Mouse (Mus musculus) liver, embryonic 14.5 days (tissue): ENCODE results near the gene Slc38a2. TPM values are rescaled to one million over a fixed set of nuclear protein-coding genes. Genes with fewer than 3 reads are reported as not detected.

ENCODE experiments used
- ATAC-seq: fragments of 200-750 bp; cut with Nextera tagmentation; 2 replicates; pipeline ENCODE4 v1.8.0; 2017; ENCODE audit warnings: moderate number of reproducible peaks, mild to moderate bottlenecking, moderate library complexity; ENCODE audit not compliant: insufficient read depth
- DNase-seq, 3 experiments: peaks; one replicate each; pipeline ENCODE4 v3.0.0-alpha.2; 2012 to 2013; ENCODE audit warnings: low read depth in 3 of 3, low spot score in 3 of 3
- H3K27ac ChIP-seq: fragments of 300-500 bp; sonication (generic); 2 replicates; pipeline ENCODE4 v1.5.1; 2014; ENCODE audit warnings: moderate library complexity, mild to moderate bottlenecking, control low read depth, inconsistent platforms
- H3K27me3 ChIP-seq: fragments of 300-500 bp; sonication (generic); 2 replicates; pipeline ENCODE4 v1.6.1; 2014; ENCODE audit warnings: mild to moderate bottlenecking, low read length, moderate library complexity; ENCODE audit not compliant: control insufficient read depth, insufficient read depth
- H3K36me3 ChIP-seq: fragments of 300-500 bp; sonication (generic); replicated peaks from 2 replicates; pipeline ENCODE4 v1.6.1; 2014; ENCODE audit warnings: low read depth; ENCODE audit not compliant: control insufficient read depth, insufficient read depth
- H3K4me1 ChIP-seq, 2 experiments: fragments of 200-500 bp in 1 of 2; fragments of 300-500 bp in 1 of 2; sonication (generic) in 1 of 2; replicated peaks; 2 replicates each; pipeline ENCODE4 v1.6.1; 2012 to 2014; ENCODE audit warnings: antibody characterized with exemption in 1 of 2, inconsistent platforms in 1 of 2, low read length in 1 of 2; ENCODE audit not compliant: control insufficient read depth in 2 of 2, insufficient read depth in 2 of 2
- H3K4me2 ChIP-seq: fragments of 300-500 bp; sonication (generic); 2 replicates; pipeline ENCODE4 v1.6.1; 2014; ENCODE audit warnings: low read depth, mild to moderate bottlenecking, control low read depth, moderate library complexity
- H3K4me3 ChIP-seq, 2 experiments: fragments of 200-500 bp in 1 of 2; fragments of 300-500 bp in 1 of 2; sonication (generic) in 1 of 2; 2 replicates each; pipeline ENCODE4 v1.5.1; 2012 to 2014; ENCODE audit warnings: low read depth in 2 of 2, low read length in 2 of 2, mild to moderate bottlenecking in 2 of 2, control low read depth in 1 of 2, inconsistent platforms in 1 of 2, moderate library complexity in 1 of 2; ENCODE audit not compliant: insufficient read depth in 1 of 2
- H3K9ac ChIP-seq: fragments of 300-500 bp; sonication (generic); replicated peaks from 2 replicates; pipeline ENCODE4 v1.6.1; 2014; ENCODE audit warnings: mild to moderate bottlenecking, control low read depth, moderate library complexity
- H3K9me3 ChIP-seq: fragments of 300-500 bp; sonication (generic); 2 replicates; pipeline ENCODE4 v1.6.1; 2016; ENCODE audit warnings: low read length, mixed read lengths; ENCODE audit not compliant: control insufficient read depth
- CTCF ChIP-seq: IDR thresholded peaks from 2 replicates; pipeline ENCODE4 v1.5.1; 2016; ENCODE audit warnings: antibody characterized with exemption, low read depth, control low read depth
- EP300 ChIP-seq: IDR thresholded peaks from 2 replicates; pipeline ENCODE4 v1.6.1; 2016; ENCODE audit warnings: antibody characterized with exemption, low read depth
- WGBS: fragments of 180-500 bp; shearing (Covaris S2); extraction: QIAGEN DNeasy Blood & Tissue Kit; methylation state at CpG from one replicate; pipeline ENCODE4 v1.1.7; 2014; ENCODE audit not compliant: insufficient replicate concordance; 5-methylcytosine and 5-hydroxymethylcytosine counted together
- polyA plus RNA-seq, 2 experiments: library from polyadenylated mRNA; depleted of rRNA in 1 of 2; stranded (reverse) in 1 of 2; unstranded in 1 of 2; fragments of >200 nt; fragmentation: Nextera tagmentation in 1 of 2; extraction: Ambion mirVana in 1 of 2; gene quantifications; 2 replicates each; pipeline versions ENCODE4 v1.2.1 to v1.2.3; 2012 to 2014

Gene Slc38a2
- polyA plus RNA-seq, 2 experiments: 19.9 to 28.8 TPM

DNA sequence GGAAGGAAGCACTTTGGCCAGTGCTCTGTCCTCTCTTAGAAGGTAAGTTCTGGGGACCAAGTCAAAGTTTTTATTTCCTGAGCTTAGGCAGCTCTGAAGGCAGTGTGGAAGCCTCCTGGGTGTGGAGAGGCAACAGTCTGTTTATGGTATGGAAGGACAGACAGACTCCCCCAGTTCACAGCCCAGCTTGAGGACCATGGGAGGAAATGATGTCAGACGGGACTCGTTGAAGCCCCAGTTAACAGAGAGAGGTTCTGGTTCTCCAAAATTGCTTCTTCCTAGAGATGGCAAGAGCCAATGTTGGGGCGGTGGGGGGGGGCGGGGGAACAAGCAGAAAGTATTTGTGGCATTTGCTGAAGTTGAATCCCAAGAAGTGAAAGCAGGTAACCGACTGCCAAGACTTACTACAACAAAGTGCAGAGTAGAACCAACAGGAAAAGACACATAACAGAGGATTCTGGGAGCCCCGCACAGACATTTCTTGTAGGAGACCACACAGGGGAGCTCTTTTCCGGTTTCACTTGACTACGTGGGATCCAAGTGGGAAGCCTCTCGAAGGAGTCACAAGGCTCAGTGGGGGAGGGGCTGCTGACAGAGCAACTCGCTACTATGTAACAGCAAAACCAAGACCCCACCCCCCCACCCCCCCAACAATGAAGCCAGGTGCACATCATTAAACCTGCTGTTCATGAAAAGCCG is 15.2 kb downstream of the Slc38a2 start:
- Histone ChIP-seq H3K27me3 (no peaks in the 10 kb centered on the region), H3K27ac (no peak overlapping the region), H3K9me3 (no peaks in the 10 kb centered on the region), H3K9ac (no peak overlapping the region; the same call in 1 of the 2 replicates), H3K4me1 (peaks cover 0 to 5% of the 10 kb centered on the region in 2 experiments; a peak in 2 of 4 replicates), H3K4me3 (no peak overlapping the region), H3K36me3 (peaks cover 18% of the 10 kb centered on the region), H3K4me2 (peak overlapping the region; percentile 40)
- ATAC-seq (peak; percentile 42; the same call in 1 of the 2 replicates), DNase-seq (no peak)
- 9% methylated on average over 11 of the region's 11 CpGs for WGBS
- no peak for TF ChIP-seq CTCF
- no peak for TF ChIP-seq EP300

DNA sequence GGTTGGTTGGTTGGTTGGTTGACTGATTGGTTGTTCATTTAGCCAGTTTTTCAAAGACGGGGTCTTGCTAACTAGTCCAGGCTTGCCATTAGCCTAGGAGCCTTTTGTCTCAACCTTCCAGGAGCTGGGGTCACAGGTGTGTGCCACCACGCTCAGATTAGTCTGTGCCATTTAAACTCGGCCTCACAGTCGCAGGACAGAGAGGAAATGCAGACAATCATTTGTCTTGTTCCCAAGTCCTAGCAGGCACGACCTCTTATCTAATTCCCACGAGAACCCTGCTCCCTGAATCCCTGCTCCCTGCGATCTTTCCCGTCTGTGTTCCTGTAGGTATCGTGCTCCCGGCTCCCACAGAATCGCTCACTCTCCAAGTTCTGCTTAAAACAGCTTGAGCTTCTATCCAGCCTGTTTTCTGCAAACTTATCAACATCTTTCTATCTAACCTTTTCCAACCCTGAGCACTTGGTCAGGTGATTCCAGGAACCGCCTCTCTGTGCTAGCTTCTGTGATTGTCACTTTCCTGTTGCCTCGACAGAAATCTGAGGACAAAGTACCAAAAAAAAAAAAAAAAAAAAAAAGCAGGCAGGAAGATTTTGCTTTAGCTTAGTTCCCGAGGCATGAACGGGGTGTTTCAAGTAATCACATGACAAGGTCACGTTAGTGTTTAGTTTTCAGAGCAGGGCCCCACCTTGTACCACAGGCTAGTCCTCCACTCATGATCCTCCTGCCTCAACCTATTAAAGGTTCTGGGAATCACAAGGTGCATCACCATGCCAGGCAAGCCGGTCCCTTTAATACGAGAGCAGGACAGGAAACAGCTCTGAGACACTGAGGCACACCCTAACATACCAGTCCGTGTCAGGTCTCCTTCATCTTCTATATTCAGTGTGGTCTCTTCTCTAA is 20.4 kb downstream of the Slc38a2 start:
- Histone ChIP-seq H3K27me3 (no peaks in the 10 kb centered on the region; the same call in 1 of the 2 replicates), H3K4me3 (no peak overlapping the region), H3K4me1 (peaks cover 0 to 16% of the 10 kb centered on the region in 2 experiments; a peak in 2 of 4 replicates), H3K9ac (no peak overlapping the region), H3K27ac (no peak overlapping the region), H3K9me3 (no peaks in the 10 kb centered on the region), H3K36me3 (no peaks in the 10 kb centered on the region), H3K4me2 (no peak overlapping the region)
- DNase-seq: no peak
- no peak for ATAC-seq
- WGBS: 42% methylated on average over 19 of the region's 19 CpGs
- TF ChIP-seq CTCF (no peak), EP300 (no peak)

DNA sequence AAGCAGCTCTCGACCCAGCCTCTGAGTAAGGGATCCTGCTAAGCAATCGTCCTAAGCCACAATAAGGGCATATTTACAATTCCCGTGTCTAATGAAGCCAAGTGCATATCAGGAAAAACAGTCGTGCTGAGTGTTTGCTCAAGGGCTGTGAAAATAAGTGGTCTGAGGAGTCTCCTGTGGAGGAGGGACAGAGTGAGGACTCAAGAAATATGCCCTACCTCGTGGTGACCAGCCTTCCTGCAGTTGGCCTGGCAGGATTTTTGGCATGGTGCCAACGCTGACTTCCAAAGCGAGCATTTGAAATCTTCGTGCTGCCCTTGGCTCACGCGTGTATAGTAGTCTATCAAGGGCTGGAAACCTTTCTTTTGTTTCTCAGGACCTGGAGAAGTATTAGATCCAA is 23.0 kb downstream of the Slc38a2 start:
- H3K4me2 ChIP-seq: no peak overlapping the region

DNA sequence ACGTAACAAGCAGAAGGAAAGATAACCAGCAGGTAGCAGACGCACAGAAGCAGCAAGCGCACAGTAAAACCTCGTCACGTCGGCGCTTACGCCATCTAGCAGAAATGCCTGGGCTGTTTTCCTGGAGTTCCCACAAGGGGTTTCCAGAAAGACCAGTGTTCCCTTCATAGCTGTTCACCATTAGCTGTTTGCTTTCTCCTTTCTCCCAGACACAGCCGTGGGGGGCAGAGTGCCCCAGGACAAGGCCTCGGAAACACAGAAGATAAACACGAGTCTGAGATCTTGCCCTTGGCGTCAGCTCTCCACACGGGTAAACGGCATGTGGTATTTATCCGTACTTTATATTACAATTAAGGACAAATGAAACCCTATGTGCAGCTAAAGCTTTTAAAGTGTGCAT is 23.8 kb downstream of the Slc38a2 start:
- Histone ChIP-seq H3K27me3 (no peaks in the 10 kb centered on the region; the same call in 1 of the 2 replicates), H3K4me2 (no peak overlapping the region), H3K9ac (no peak overlapping the region), H3K4me1 (peaks cover 0 to 18% of the 10 kb centered on the region in 2 experiments; a peak in 2 of 4 replicates), H3K9me3 (no peaks in the 10 kb centered on the region), H3K27ac (no peak overlapping the region), H3K36me3 (no peaks in the 10 kb centered on the region), H3K4me3 (no peak overlapping the region)
- no peak for DNase-seq
- ATAC-seq: no peak
- TF ChIP-seq CTCF: no peak
- no peak for TF ChIP-seq EP300
- 78% methylated on average over 15 of the region's 15 CpGs for WGBS

More for the DNA sequence above, 23.0 kb downstream of the Slc38a2 start:
- H3K4me1 ChIP-seq: peaks cover 0 to 18% of the 10 kb centered on the region in 2 experiments; a peak in 2 of 4 replicates
- DNase-seq (no peak), ATAC-seq (no peak)
- no peak overlapping the region for H3K9ac ChIP-seq
- H3K27ac ChIP-seq: no peak overlapping the region
- H3K9me3 ChIP-seq: no peaks in the 10 kb centered on the region
- H3K27me3 ChIP-seq: no peaks in the 10 kb centered on the region; the same call in 1 of the 2 replicates
- no peak overlapping the region for H3K4me3 ChIP-seq
- 53% methylated on average over 10 of the region's 10 CpGs for WGBS
- no peak for TF ChIP-seq CTCF
- no peak for TF ChIP-seq EP300
- no peaks in the 10 kb centered on the region for H3K36me3 ChIP-seq

DNA sequence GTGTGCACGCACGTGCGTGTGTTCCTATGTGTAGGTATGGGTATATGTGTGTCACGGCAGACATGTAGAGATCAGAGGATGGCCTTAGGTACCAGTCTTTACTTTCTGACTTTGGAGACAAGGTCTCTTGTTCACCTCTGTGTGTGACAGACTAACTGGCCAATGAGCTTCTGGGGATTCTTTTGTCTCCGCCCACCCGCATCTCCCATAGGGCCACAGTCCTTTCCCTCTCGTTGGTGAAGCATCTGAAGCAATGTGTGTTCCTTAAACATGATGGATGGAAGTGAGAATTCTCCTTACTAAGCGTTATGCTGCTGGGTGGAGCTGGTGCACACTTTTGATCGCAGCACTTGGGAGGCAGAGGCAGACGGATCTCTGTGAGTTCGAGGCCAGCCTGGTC is 24.5 kb downstream of the Slc38a2 start:
- no peaks in the 10 kb centered on the region for H3K9me3 ChIP-seq
- no peak overlapping the region for H3K4me3 ChIP-seq
- H3K4me2 ChIP-seq: no peak overlapping the region
- no peak for DNase-seq
- no peak for ATAC-seq
- H3K4me1 ChIP-seq: peaks cover 0 to 18% of the 10 kb centered on the region in 2 experiments; a peak in 2 of 4 replicates
- no peak for TF ChIP-seq EP300
- TF ChIP-seq CTCF: no peak
- H3K27ac ChIP-seq: no peak overlapping the region
- no peak overlapping the region for H3K9ac ChIP-seq
- no peaks in the 10 kb centered on the region for H3K36me3 ChIP-seq
- WGBS: 77% methylated on average over 11 of the region's 11 CpGs
- H3K27me3 ChIP-seq: no peaks in the 10 kb centered on the region; the same call in 1 of the 2 replicates
